Comparison of ENCODE assay signal across 12 mouse cellular contexts in genomic region chr6:101233680-101234079, GRCm38 (mm10).
DNase-seq lines count a peak whose midpoint lies in the region; ATAC-seq lines count a peak whose summit lies in the region.
"Had no signal": no experiment of that assay in that cellular context is flagged by ENCODE, and none has a peak within 500 bp of the region (broad histone marks: within the 10 kb centered on the region; RNA-seq: fewer than 3 reads in every experiment).

No protein-coding gene starts in this region.

- peaks cover 35% of the 10 kb centered on the region for H3K4me1 ChIP-seq in neural tube, embryonic 11.5 days (ENCODE audit: control insufficient read depth, insufficient read depth, low read length)
- peaks cover 20% of the 10 kb centered on the region for H3K4me1 ChIP-seq in forebrain, embryonic 16.5 days (replicated peaks; ENCODE audit: control insufficient read depth, insufficient read depth, low read length)
- H3K4me1 ChIP-seq in neural tube, embryonic 14.5 days (ENCODE audit: control insufficient read depth, insufficient read depth, low read length), result peaks cover 18% of the 10 kb centered on the region; the same call in 1 of the 2 replicates

- no peaks in the 10 kb centered on the region for H3K36me3 ChIP-seq in neural tube, embryonic 11.5 days (ENCODE audit: control insufficient read depth, insufficient read depth, low read length)
- no peaks in the 10 kb centered on the region for H3K36me3 ChIP-seq in forebrain, embryonic 16.5 days (ENCODE audit: control insufficient read depth, insufficient read depth)
- H3K36me3 ChIP-seq in neural tube, embryonic 14.5 days (ENCODE audit: control insufficient read depth, insufficient read depth, low read length), result no peaks in the 10 kb centered on the region
- H3K36me3 ChIP-seq: embryonic facial prominence, embryonic 13.5 days; heart, embryonic 13.5 days had no signal

- peak; percentile 24; the same call in 1 of the 2 replicates for ATAC-seq in neural tube, embryonic 11.5 days (ENCODE audit: insufficient read depth, low FRiP score, low TSS enrichment)
- ATAC-seq in forebrain, embryonic 16.5 days, result peak; percentile 88
- ATAC-seq in neural tube, embryonic 14.5 days (ENCODE audit: low read depth), result peak; percentile 80
- ATAC-seq in monocyte, adult 5-6 weeks (replicated peaks; ENCODE audit: insufficient number of reproducible peaks, low FRiP score, low TSS enrichment, poor library complexity, severe bottlenecking), result no peak
- ATAC-seq in granulocyte monocyte progenitor cell, adult 5-6 weeks (replicated peaks; ENCODE audit: poor library complexity, severe bottlenecking), result no peak
- ATAC-seq: liver, postnatal 0 days had no signal

- no peak overlapping the region for H3K4me2 ChIP-seq in neural tube, embryonic 11.5 days (ENCODE audit: low read depth)
- no peak overlapping the region for H3K4me2 ChIP-seq in forebrain, embryonic 16.5 days (ENCODE audit: low read length)
- H3K4me2 ChIP-seq in neural tube, embryonic 14.5 days (ENCODE audit: low read depth, low read length), result no peak overlapping the region
- H3K4me2 ChIP-seq: embryonic facial prominence, embryonic 13.5 days; heart, embryonic 13.5 days had no signal

- WGBS in neural tube, embryonic 11.5 days, result 50% methylated on average over 6 of the region's 6 CpGs
- 19% methylated on average over 6 of the region's 6 CpGs for WGBS in forebrain, embryonic 16.5 days
- WGBS in neural tube, embryonic 14.5 days, result 18% methylated on average over 6 of the region's 6 CpGs

- no peaks in the 10 kb centered on the region for H3K27me3 ChIP-seq in neural tube, embryonic 11.5 days (ENCODE audit: control insufficient read depth, insufficient read depth, low read length)
- no peaks in the 10 kb centered on the region for H3K27me3 ChIP-seq in forebrain, embryonic 16.5 days (replicated peaks; ENCODE audit: control insufficient read depth, insufficient read depth, low read length)
- no peaks in the 10 kb centered on the region for H3K27me3 ChIP-seq in neural tube, embryonic 14.5 days (ENCODE audit: control insufficient read depth, insufficient read depth, low read length)
- H3K27me3 ChIP-seq: embryonic facial prominence, embryonic 13.5 days; heart, embryonic 13.5 days had no signal

- peak overlapping the region; percentile 15; the same call in 1 of the 2 replicates for H3K27ac ChIP-seq in neural tube, embryonic 11.5 days (ENCODE audit: low read depth, low read length)
- H3K27ac ChIP-seq in forebrain, embryonic 16.5 days (ENCODE audit: low read length), result peak overlapping the region; percentile 56; the same call in 1 of the 2 replicates
- H3K27ac ChIP-seq in neural tube, embryonic 14.5 days (ENCODE audit: low read depth, low read length), result no peak overlapping the region
- H3K27ac ChIP-seq: embryonic facial prominence, embryonic 13.5 days; heart, embryonic 13.5 days had no signal

- intact Hi-C loops in gastrocnemius, postnatal 36 days (cut with DNase I), result no loop called here

- DNase-seq in gastrocnemius, postnatal 10 days, result peak; percentile 30
- DNase-seq in gastrocnemius, postnatal 36 days, result no peak
- no peak for DNase-seq in neural tube, embryonic 11.5 days (ENCODE audit: low spot score)
- no peak for DNase-seq in neural tube, embryonic 10.5 days (ENCODE audit: extremely low spot score, low spot score)
- DNase-seq: liver, postnatal 0 days; thymus, postnatal 36 days had no signal

- no peaks in the 10 kb centered on the region for H3K9me3 ChIP-seq in neural tube, embryonic 11.5 days (ENCODE audit: control insufficient read depth, low read length)
- H3K9me3 ChIP-seq in forebrain, embryonic 16.5 days (ENCODE audit: control insufficient read depth, low read length), result no peaks in the 10 kb centered on the region
- H3K9me3 ChIP-seq in neural tube, embryonic 14.5 days (ENCODE audit: control insufficient read depth, low read length), result no peaks in the 10 kb centered on the region
- H3K9me3 ChIP-seq: embryonic facial prominence, embryonic 13.5 days; heart, embryonic 13.5 days had no signal

- no peak overlapping the region for H3K4me3 ChIP-seq in neural tube, embryonic 11.5 days (ENCODE audit: low read depth, low read length)
- H3K4me3 ChIP-seq in forebrain, embryonic 16.5 days (replicated peaks; ENCODE audit: low read length), result no peak overlapping the region
- no peak overlapping the region for H3K4me3 ChIP-seq in neural tube, embryonic 14.5 days (ENCODE audit: low read depth, low read length)
- H3K4me3 ChIP-seq: embryonic facial prominence, embryonic 13.5 days; heart, embryonic 13.5 days had no signal

- no peak overlapping the region for H3K9ac ChIP-seq in neural tube, embryonic 11.5 days (ENCODE audit: low read length)
- no peak overlapping the region for H3K9ac ChIP-seq in forebrain, embryonic 16.5 days (replicated peaks; ENCODE audit: low read depth, low read length)
- H3K9ac ChIP-seq in neural tube, embryonic 14.5 days (replicated peaks; ENCODE audit: low read depth, low read length), result no peak overlapping the region
- H3K9ac ChIP-seq: embryonic facial prominence, embryonic 13.5 days; heart, embryonic 13.5 days; liver, postnatal 0 days had no signal

Comparison
In these comparisons a context has a peak if more than half of its experiments do, and no peak if none do; other contexts are left out.
1. ATAC-seq: peak in neural tube, embryonic 11.5 days (single experiment), forebrain, embryonic 16.5 days (single experiment) and neural tube, embryonic 14.5 days (single experiment); none in monocyte, adult 5-6 weeks (single experiment) and granulocyte monocyte progenitor cell, adult 5-6 weeks (single experiment).